Mouse (Mus musculus): ENCODE results near the gene Atp13a3.
"Not testable (repeated sequence)": the region's sequence is repeated elsewhere in the genome, so short reads cannot be mapped to it uniquely, and the experiment has no call there.

Gene Atp13a3

DNA sequence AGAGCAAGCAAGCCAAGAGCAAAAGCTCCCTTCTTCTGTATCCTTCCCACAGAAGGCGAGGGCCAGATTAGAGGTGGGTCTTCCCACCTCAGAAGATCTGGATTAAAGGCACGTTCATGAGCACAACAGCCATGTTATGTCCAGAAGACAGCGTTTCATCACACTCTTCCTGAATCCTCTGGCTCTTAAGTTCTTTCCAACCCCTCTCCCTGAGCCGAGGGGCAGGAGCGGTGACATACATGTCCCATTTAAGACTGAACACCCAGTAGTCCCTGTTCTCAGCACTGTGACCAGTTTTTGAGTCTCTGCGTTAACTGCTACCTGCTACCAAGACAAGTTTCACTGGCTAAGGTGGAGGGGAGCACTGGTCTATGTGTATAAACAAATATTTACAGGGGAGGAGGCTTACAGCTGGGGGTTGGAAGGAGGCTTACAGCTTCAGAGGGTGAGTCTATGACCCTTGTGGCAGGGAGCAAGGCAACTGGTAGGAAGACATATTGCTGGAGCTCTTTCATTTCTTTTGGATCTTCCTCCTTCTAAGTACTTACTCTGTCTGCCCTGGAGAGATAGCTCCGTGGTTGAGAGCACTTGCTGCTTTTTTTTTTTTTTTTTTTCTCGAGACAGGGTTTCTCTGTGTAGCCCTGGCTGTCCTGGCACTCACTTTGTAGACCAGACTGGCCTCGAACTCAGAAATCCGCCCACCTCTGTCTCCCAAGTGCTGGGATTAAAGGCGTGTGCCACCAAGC, at the start of gene Atp13a3:
Gene Atp13a3, minus strand, starts transcription at position 51 of the 746 bp plus-strand sequence.
- no peak for DNase-seq (ENCODE audit: low spot score)

DNA sequence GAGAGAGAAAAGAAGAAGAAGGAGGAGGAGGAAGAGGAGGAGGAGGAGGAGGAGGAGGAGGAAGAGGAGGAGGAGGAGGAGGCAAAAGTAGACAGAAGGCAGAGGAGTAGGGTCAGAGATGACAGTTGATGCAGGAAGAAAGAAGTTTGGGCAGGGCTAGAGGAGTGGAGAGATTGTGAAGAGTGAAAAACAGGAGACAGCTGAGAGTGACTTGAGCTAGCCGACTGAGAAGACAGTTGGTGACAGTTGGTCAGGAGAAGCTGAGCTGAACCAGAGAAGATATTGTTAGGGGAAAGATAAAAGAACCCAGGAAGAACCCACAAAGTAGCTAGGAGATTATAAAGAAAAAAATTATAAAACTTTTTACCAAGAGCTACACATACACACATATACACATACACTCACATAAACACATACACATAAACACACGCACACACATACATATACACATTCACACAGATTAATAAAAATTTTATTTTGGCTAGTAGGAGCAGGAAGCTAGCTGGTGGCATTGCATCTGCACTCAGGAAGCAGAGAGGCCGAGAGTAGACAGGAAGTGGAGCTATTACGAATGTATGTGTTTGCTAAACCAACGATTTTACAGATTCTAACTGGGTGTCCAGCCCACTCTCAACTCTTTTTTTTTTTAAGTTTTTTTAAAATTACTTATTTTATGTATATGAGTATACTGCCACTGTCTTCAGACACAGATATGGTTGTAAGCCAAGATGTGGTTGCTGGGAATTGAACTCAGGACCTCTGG, 47.6 kb upstream of the Atp13a3 start:
- no peak for DNase-seq (ENCODE audit: low spot score)

DNA sequence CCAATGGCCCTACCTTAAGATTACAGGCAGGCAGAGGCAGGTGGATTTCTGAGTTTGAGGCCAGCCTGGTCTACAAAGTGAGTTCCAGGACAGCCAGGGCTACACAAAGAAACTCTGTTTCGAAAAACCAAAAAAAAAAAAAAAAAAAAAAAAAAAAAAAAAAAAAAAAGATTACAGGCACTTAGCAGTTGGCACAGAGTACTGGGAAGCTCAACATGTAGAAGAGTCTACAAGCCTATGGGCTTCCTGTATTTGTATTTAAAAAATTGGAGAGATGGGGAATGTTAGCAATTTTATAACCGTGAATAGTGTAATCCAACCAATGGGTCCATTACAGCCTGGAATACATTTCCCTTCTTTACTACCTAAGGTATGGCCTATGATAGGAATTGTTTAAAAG, 45.4 kb upstream of the Atp13a3 start:
- DNase-seq (ENCODE audit: low spot score): not testable (repeated sequence)

DNA sequence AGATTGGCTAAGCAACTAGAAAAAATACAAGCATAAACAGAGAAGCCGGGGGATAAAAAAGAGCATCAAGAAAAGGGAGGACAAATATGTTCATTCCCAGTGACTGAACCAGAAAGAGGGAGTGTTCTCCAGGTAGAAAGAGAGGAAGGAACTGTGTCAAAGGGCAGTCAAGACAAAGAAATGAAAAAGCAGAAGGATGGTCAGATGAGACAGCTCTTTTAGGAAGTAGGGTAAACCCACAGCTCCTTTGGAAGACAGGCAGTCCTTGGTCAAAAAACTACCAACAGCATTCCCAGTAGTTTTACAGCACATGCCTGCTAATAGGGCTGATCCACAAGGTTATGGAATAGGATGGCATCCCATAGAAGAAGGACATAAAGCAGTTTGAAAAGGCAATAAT, 43.2 kb upstream of the Atp13a3 start:
- DNase-seq (ENCODE audit: low spot score): no peak

DNA sequence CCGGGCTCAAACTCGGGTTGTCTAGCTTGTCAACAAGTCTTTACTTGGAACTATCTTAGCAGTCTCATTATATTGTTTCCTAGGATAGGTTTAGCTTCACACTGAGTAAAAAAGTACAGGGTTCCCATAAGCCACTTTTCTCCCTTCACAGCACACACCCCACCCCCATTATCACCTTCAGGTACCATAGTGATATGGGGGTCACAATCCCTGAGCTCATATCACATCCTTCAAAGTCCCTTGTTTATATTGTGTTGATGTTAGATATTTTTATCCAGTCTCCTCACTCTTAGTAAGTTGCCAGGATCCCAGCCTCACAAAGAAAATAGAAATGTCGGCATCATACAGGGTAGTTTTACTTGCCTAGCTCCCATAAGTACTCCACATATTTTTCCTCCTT, 42.4 kb upstream of the Atp13a3 start:
- no peak for DNase-seq (ENCODE audit: low spot score)

DNA sequence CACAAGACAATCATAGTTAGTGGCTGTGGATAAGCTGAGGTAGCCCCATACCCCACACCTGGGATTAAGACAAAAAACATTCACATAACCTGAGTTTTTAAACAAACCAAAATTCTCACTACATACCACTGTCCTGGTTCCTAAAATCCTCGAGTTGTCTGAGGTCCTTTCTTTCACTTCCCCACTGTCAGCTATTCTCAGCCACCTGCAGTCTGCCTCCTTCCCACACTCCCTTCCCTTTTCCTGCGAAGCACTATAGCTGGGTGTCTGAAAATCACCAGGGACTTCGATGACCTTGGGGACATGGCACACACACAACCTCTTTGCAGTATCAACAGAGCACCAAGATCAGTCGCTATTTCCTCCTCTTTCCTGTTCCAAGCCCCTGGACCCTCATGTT, 41.9 kb upstream of the Atp13a3 start:
- no peak for DNase-seq (ENCODE audit: low spot score)

DNA sequence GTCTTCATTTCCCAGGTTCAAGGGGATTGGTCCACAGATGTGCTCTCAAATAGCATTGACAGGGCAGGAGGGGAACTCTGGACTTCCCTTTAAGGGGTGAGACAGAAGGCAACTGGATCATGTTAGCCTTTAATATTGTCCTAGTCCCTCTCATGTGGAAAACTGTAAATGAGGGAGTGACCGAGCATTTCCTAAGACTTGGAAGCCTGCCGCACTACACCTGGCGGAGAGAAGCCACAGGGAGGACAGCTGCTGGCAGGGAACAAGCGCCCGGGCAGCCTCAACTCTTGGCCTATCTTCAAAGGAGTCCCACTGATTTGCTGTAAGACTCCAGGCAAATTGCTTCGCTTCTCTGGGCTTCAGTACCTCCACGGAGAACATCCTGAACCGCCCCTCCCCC, 37.6 kb upstream of the Atp13a3 start:
- DNase-seq (ENCODE audit: low spot score): no peak

DNA sequence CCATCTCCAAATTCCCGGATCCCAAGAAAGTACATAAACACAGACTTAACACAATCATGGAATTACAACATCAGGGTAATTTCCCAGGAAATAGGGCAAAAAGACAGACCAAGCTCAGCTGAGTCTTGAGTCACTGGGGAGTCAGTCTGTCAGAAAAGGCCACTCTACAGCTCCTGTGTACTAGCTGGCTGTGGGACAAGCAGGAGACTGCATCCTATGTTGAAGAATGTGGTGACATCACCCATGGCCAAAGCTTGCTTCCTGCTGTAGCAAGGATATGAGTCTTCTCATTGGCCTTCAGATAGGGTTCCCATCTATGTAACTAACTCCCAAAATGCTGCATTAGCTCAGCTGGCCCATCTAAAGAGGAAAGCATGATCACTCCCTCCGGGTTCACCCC, 36.7 kb upstream of the Atp13a3 start:
- DNase-seq (ENCODE audit: low spot score): no peak

DNA sequence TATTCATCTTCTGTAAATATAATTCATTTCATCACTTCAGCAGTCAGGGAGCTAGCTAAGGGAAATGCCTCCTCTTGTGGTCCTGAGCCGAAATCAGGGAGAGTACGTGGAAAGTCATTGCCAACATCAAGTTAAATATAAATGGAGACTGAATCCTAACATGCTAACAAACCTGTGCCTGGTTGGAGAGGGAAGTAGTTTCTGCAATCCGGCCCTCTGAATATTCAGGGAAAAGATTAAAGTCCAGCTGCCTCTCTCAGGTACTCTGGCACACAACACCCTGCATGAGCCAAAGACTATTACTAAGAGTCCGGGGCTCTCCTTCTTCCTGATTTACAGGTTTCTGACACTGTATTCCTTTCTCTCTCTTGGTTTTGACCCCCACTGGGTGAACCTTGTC, 35.6 kb upstream of the Atp13a3 start:
- DNase-seq (ENCODE audit: low spot score): no peak

DNA sequence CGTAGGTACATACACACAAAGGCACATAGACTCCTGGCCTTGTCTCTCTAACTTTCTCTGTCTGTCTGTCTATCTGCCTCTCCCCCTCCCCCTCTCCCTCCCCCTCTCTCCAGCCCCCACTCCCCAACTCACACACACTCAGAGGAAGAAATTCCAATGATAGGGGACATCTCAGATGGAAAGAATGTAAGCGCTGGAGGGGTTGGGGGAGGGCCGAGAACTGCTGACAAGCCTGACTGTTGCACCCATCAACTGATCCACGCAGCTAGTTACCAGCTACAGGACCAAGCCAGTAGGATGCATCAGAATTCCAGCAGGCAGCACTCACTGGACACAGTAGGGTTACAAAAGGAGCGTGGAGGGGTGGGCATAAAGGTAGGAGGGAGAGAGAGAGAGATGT, 34.1 kb upstream of the Atp13a3 start:
- DNase-seq (ENCODE audit: low spot score): no peak

DNA sequence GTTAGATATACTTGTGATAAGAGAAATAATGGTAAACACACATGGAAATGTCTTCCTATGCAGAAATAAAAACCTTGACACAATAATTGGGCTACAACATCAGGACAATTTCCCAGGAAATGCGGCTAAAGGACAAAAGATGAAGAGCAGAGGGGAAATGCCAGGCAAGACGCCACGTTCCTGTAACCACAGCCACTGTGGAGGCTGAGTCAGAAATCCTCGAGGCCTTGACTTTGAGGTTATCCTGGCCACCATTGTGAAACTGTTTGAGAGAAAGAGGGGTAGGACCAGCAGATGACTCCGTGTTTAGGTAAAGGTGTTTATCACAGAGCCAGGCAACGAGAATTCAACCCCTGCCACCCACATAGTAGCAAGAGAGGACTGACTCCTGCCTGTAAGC, 33.6 kb upstream of the Atp13a3 start:
- DNase-seq (ENCODE audit: low spot score): no peak

DNA sequence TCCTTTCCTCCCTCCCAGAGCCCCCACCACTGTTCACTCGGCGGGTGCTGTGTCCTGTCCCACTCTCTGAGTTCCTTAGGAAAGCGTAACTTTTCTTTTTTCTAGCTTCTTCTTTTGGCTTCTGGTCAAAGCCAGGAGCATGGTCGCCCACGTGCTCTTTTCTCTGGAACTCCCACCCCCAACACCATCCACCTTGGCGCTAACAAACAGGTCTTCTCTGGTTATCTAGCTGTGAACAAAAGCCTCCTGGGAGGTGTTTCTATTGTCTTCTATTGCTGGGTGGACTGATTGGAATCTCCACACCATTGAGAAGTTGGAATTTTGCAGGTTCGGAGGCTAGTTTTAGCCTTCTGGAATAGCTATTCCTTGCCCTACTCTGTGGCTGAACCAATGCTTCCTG, 30.5 kb upstream of the Atp13a3 start:
- DNase-seq (ENCODE audit: low spot score): no peak

DNA sequence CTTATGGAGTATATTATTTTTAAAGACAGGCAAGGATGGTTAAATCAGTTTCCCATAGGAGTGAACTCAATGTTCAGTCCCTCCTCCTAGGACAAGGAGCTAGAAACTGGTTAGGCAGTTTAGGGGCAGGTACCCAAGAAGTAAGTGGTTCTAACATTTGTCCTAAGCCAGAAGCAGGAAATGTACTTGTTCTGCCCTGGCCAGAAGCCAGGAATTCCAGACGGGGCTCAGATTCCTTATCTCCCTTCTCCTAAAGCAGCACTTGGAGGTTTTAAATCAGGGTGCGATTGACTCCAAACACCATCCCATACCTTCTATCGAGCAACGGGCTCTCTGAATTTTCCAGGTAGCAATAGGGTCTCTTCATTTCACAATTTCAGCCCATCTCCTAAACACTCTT, 29.6 kb upstream of the Atp13a3 start:
- DNase-seq (ENCODE audit: low spot score): no peak

DNA sequence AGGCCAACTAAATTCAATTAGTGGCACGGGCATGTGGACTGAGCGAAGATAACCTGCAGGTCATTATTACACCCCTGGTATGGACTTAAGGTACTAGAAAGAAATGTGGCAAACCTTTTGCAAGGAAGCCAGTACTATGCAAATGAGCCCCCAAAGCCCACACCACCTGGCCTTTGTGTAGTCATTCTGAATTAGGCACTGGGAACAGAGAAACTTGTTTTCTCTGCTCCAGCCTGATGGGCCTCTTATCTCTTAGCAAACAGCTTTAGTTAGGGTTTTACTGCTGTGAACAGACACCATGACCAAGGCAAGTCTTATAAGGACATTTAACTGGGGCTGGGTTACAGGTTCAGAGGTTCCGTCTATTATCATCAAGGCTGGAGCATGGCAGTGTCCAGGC, 27.4 kb upstream of the Atp13a3 start:
- no peak for DNase-seq (ENCODE audit: low spot score)

DNA sequence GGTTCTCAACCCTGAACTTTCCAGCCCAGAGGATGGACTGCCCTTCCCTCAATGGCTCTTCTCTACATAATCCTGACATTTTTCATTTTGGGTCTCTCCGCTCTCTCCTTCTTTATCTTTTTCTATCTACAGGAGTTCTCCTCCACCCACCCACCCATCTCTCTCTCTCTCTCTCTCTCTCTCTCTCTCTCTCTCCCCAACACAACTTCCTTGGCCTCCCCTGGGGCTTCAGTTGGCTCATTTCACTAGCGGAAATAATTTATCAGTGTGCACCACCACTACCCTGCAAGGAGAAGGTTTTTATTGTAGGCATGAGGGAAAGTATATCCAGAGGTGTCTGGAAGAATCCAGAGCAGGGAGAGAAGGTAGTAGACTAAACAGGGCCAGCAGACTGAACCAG, 26.3 kb upstream of the Atp13a3 start:
- DNase-seq (ENCODE audit: low spot score): no peak

DNA sequence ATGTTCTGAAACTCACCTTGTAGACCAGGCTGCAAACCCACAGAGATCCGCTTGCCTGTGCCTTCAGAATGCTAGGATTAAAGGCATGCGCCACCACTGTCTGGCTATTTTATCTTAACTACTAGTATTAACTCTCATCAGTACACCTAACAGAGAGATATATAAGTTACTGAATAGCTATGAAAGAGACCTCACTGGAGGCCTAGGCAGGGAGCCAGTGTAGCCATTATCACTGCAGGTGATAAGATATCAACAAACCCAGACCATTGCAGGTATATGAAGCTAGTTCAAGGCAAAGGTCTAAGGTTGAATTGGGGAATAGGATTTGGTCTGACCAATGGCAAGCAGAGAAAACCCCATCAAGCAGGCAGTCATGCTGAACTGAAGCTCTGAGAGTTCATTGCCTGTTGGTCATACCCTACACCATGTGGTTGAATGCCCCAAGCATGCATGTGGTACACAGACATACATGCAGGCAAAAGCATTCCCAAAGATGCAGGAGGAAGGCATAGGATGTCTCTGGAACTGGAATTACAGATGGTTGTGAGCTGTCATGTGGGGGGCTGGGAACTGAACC, 24.8 kb upstream of the Atp13a3 start:
- DNase-seq (ENCODE audit: low spot score): no peak

DNA sequence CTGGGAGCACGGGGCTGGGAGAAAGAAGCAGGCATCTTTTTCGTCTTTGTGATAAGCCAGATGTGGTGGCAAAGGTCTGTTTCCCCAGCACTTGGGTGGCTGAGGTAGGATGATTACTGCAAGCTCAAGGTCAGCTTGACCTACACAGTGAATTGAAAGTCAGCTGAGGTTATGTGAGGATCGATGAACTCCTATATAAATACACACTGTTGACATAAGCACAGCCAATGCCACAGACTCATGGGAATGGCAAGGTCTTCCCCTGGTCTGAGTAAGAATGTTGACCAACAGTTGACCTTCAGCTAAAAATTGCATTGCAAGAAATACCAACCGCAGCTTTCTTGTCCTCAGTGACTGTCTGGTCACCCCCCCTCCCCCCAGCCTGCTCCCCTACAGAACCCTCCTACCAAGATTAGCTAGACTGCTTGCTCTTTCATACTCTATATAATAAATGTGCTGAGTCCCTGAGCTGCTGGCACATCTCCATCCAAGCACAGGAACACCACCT, 23.0 kb upstream of the Atp13a3 start:
- no peak for DNase-seq (ENCODE audit: low spot score)

DNA sequence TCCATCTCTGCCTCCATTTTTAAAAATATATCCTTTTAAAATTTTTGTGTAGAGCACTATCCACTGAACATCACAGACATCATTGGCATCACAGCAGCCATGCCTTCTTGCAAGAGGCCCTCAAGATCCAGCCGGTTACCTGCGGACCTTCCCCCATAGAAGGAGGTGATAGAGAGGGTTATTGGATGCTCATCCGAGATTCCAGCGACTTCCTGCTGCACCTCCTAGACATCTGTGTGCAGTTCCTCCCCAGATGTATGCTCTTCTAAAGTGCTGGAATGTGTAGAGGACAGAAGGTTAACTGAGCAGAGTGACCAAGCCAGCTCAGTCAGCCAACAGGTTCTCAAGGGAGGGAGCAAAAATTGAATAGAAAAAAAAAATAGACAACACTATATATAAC, 21.7 kb upstream of the Atp13a3 start:
- no peak for DNase-seq (ENCODE audit: low spot score)

DNA sequence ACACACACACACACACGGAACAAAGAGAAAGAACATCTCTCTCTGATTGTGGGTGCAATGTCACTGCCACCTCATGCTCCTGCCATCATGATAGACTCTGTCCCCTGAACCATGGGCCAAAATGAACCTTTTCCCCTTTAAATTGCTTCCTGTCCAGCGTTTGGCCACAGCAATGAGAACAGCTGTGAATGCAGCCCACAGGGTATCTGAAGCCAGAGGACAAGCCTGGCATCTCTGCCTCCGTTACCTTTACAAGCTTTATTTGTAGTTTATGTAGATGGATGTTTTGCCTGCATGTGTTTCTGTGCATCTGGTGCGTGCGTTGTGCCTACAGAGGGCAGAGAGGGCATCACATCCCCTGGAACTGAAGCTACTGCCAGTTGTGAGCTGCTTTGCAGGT, 21.2 kb upstream of the Atp13a3 start:
- DNase-seq (ENCODE audit: low spot score): no peak

DNA sequence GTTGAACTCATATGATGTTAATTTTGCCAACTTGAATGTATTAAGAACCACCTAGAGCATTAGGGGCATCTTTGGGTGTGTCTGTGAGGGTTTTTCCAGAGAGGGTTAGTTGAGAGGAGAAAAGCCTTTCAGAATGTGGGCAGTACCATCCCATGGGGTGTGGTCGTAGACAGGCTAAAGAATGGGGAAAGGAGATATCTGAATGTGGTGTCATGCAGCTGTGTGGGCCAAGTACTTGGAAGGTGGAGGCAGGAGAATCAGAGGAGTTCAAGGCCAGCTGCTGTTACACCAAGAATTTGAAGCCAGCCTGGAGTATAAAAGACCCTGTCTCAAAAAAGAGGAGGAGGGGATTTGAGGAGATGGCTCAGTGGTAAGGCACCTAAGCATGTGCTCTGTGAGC, 20.2 kb upstream of the Atp13a3 start:
- no peak for DNase-seq (ENCODE audit: low spot score)

DNA sequence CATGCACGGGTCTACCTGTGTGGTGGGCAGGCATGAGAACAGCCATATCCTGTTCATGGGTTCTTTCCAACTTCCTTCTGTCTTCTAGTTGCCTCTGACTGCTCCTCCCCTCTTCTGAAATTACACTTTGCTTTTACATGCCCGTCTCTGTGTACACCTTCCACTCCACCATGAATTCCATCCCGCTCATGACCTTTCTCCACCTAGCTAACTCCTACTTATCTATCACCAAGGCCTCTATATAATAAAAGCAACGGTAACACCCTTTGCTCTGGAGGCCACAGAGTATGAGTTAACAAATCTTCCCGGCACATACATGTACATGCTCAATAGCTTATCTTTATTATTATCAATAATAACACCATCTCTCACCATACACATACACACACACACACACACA, 18.3 kb upstream of the Atp13a3 start:
- no peak for DNase-seq (ENCODE audit: low spot score)

DNA sequence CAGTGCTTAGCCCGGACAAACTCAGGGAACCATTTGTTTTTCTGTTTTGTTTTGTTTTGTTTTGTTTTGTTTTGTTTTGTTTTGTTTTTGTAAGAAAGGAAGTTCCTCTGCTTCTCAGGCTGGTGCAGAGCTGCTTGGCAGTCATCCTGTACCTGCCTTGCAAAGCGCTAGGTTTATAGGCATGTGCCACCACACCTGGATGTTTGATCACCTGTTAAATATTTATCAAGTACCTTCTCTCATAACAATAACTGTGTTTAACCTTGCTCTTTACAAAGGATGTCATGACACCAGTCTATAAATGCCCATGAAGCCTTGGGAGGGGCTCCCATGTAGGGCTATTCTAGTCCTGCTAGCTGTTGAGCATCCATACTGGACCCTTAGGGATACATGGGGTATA, 10.9 kb upstream of the Atp13a3 start:
- DNase-seq (ENCODE audit: low spot score): no peak

DNA sequence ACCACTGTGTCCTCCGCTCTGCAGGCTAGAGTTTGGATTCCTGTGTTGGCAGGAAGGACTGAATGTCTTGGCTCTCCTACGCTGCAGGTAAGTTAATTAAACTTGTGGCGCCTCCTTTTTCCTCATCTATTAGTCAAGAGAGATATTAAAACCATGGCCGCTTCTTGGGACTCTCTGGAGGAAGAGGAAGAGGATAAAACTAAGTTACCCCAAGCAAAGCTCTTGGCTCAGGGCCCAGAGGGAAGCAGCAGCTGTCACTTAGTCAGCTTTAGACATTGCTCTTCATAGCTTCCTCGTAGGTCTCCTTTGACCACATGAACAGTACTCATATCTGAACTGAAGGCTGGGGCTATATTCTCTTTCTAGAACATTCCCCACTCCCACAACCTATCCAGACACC, 10.5 kb upstream of the Atp13a3 start:
- DNase-seq (ENCODE audit: low spot score): peak; percentile 9
